Comparison of ENCODE assay signal across 10 mouse cellular contexts in the genomic region with DNA sequence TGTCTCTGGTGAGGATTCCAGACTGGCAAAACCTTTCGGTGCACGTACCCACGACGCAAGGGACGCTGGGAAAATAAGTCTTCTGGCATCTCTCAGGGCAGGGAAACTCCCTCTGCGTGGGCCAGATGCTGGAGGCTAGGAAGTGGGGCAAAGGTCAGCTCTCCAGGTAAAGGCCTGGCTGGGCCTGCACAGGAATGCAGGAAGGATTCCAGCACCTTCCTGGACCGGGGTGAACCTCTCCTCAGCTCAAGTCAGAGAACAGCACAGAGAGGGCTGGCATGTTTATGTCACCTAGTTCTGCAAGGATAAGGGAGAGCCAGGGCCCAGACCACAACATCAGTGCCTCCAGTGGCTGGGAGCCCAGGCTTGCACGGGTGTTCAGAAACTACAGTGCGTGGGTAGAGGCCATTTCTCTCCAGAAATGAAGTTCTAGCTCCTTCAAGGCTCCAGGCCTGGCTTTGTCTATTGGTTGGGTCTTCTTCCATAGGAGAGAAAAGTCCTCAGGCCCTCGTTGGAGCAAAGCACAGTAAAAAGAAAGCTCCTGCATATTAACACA.
DNase-seq lines count a peak whose midpoint lies in the region; TF ChIP-seq lines count a peak whose summit lies in the region.
"Had no signal": no experiment of that assay in that cellular context is flagged by ENCODE, and none has a peak within 500 bp of the region (broad histone marks: within the 10 kb centered on the region; RNA-seq: fewer than 3 reads in every experiment).

No protein-coding gene starts in this region.

- DNase-seq in heart, adult 2 months, result peak in 1 of 2 experiments; percentile 55
- DNase-seq in heart, adult 9 months (ENCODE audit: low spot score in 2 of 2), result no peak
- DNase-seq in ovary, postnatal 36 days (ENCODE audit: low spot score), result peak; percentile 35
- no peak for DNase-seq in ovary, postnatal 10 days (ENCODE audit: low spot score)
- DNase-seq in kidney, postnatal 25 days, result peak; percentile 79 to 92
- peak; percentile 69 for DNase-seq in yolk sac, embryonic 10.5 days (ENCODE audit: low spot score)
- DNase-seq in cerebellum, adult 11 months, result no peak
- no peak for DNase-seq in layer of hippocampus, adult 11-12 months (ENCODE audit: low spot score)
- DNase-seq: cerebellum, postnatal 36 days had no signal

- H3K4me1 ChIP-seq in heart, adult 2 months (ENCODE audit: control insufficient read depth, insufficient read depth, low read length), result peaks cover 26% of the 10 kb centered on the region

- TF ChIP-seq POLR2A in heart, adult 2 months (IDR thresholded peaks at IDR 0.05; ENCODE audit: insufficient read depth, low read depth, low read length), result no peak

- no peak overlapping the region for H3K4me3 ChIP-seq in heart, adult 2 months
- H3K4me3 ChIP-seq: hindbrain, embryonic 15.5 days had no signal

- H3K9ac ChIP-seq in heart, adult 2 months (ENCODE audit: low read depth, low read length), result no peak overlapping the region
- H3K9ac ChIP-seq: hindbrain, embryonic 15.5 days had no signal

- TF ChIP-seq CTCF in heart, adult 2 months (IDR thresholded peaks at IDR 0.05), result no peak

- no peaks in the 10 kb centered on the region for H3K27me3 ChIP-seq in heart, adult 2 months (ENCODE audit: control insufficient read depth, insufficient read depth, low read length)
- H3K27me3 ChIP-seq: hindbrain, embryonic 15.5 days had no signal

- 50% methylated on average over 10 of the region's 10 CpGs for WGBS in heart, adult 2 months

- TF ChIP-seq EP300 in heart, adult 2 months (IDR thresholded peaks at IDR 0.05; ENCODE audit: insufficient read depth, low read depth, low read length), result no peak

- H3K79me2 ChIP-seq in heart, adult 2 months (replicated peaks; ENCODE audit: control insufficient read depth, insufficient read depth, low read length), result no peaks in the 10 kb centered on the region

- H3K27ac ChIP-seq in heart, adult 2 months, result peak overlapping the region; percentile 21
- H3K27ac ChIP-seq: hindbrain, embryonic 15.5 days had no signal

- H3K36me3 ChIP-seq in heart, adult 2 months (ENCODE audit: control insufficient read depth, insufficient read depth, low read length), result no peaks in the 10 kb centered on the region
- H3K36me3 ChIP-seq: hindbrain, embryonic 15.5 days had no signal

- intact Hi-C loops in heart, adult 2 months (cut with DNase I), result loop anchor here (10.0 kb wide), 1 partner anchor 92 kb away; no protein-coding TSS in a partner anchor

Comparison
In these comparisons a context has a peak if more than half of its experiments do, and no peak if none do; other contexts are left out.
1. DNase-seq: peak in ovary, postnatal 36 days (single experiment), kidney, postnatal 25 days (2 of 2) and yolk sac, embryonic 10.5 days (single experiment); none in heart, adult 9 months (0 of 2), ovary, postnatal 10 days (single experiment), cerebellum, adult 11 months (single experiment) and layer of hippocampus, adult 11-12 months (single experiment).